ENCODE assay signal across 26 mouse cellular contexts in genomic region chr5:140355934-140356333, GRCm38 (mm10). TPM values are rescaled to one million over a fixed set of nuclear protein-coding genes. Genes with fewer than 3 reads are reported as not detected.
DNase-seq lines count a peak whose midpoint lies in the region; ATAC-seq and TF ChIP-seq lines count a peak whose summit lies in the region.
"Had no signal": no experiment of that assay in that cellular context is flagged by ENCODE, and none has a peak within 500 bp of the region (broad histone marks: within the 10 kb centered on the region; RNA-seq: fewer than 3 reads in every experiment).

No protein-coding gene starts in this region.

- no peak overlapping the region for H3K27ac ChIP-seq in heart, adult 2 months
- H3K27ac ChIP-seq in lung, embryonic 14.5 days (ENCODE audit: low read depth): no peak overlapping the region
- H3K27ac ChIP-seq: forebrain, embryonic 15.5 days; limb, embryonic 12.5 days; neural tube, embryonic 12.5 days had no signal

- peak; percentile 24 for TF ChIP-seq CTCF in heart, adult 2 months (IDR thresholded peaks at IDR 0.05)
- TF ChIP-seq CTCF in lung, embryonic 14.5 days (IDR thresholded peaks at IDR 0.05; ENCODE audit: low read depth): peak; percentile 24; the same call in 1 of the 2 replicates

- H3K36me3 ChIP-seq in heart, adult 2 months (ENCODE audit: control insufficient read depth, insufficient read depth, low read length): no peaks in the 10 kb centered on the region
- peaks cover 68% of the 10 kb centered on the region for H3K36me3 ChIP-seq in lung, embryonic 14.5 days (ENCODE audit: insufficient read depth)

- intact Hi-C loops in heart, adult 2 months (cut with DNase I): no loop called here

- ATAC-seq in lung, embryonic 14.5 days (ENCODE audit: insufficient read depth): no peak
- ATAC-seq in common myeloid progenitor, adult 5-6 weeks (replicated peaks; ENCODE audit: low read depth, poor library complexity, severe bottlenecking): peak; percentile 22; the same call in 1 of the 2 replicates
- ATAC-seq: CD4-positive, CD25-positive, alpha-beta regulatory T cell, adult 4 months; forebrain, embryonic 15.5 days had no signal

- H3K27me3 ChIP-seq in heart, adult 2 months (ENCODE audit: control insufficient read depth, insufficient read depth, low read length): no peaks in the 10 kb centered on the region
- H3K27me3 ChIP-seq in lung, embryonic 14.5 days (ENCODE audit: insufficient read depth, low read length): no peaks in the 10 kb centered on the region
- H3K27me3 ChIP-seq: forebrain, embryonic 15.5 days; heart, embryonic 12.5 days; limb, embryonic 12.5 days; neural tube, embryonic 12.5 days had no signal

- H3K9ac ChIP-seq in heart, adult 2 months (ENCODE audit: low read depth, low read length): no peak overlapping the region
- no peak overlapping the region for H3K9ac ChIP-seq in lung, embryonic 14.5 days
- H3K9ac ChIP-seq: forebrain, embryonic 15.5 days; heart, embryonic 12.5 days; limb, embryonic 12.5 days had no signal

- WGBS in heart, adult 2 months: 86% methylated on average over 11 of the region's 11 CpGs
- 83% methylated on average over 11 of the region's 11 CpGs for WGBS in lung, embryonic 14.5 days

- H3K4me2 ChIP-seq in lung, embryonic 14.5 days: no peak overlapping the region
- H3K4me2 ChIP-seq: forebrain, embryonic 15.5 days; heart, embryonic 12.5 days; limb, embryonic 12.5 days; neural tube, embryonic 12.5 days had no signal

- H3K4me3 ChIP-seq in heart, adult 2 months: no peak overlapping the region
- no peak overlapping the region for H3K4me3 ChIP-seq in lung, embryonic 14.5 days (ENCODE audit: low read depth, low read length)
- H3K4me3 ChIP-seq: forebrain, embryonic 15.5 days; heart, embryonic 12.5 days; limb, embryonic 12.5 days; megakaryocyte, embryonic 14.5 days; neural tube, embryonic 12.5 days had no signal

- H3K79me2 ChIP-seq in heart, adult 2 months (replicated peaks; ENCODE audit: control insufficient read depth, insufficient read depth, low read length): no peaks in the 10 kb centered on the region

- H3K9me3 ChIP-seq in lung, embryonic 14.5 days (ENCODE audit: low read depth, low read length): no peaks in the 10 kb centered on the region
- H3K9me3 ChIP-seq: forebrain, embryonic 15.5 days; G1E; heart, embryonic 12.5 days; limb, embryonic 12.5 days; neural tube, embryonic 12.5 days had no signal

- TF ChIP-seq EP300 in heart, adult 2 months (IDR thresholded peaks at IDR 0.05; ENCODE audit: insufficient read depth, low read depth, low read length): no peak

- no peaks in the 10 kb centered on the region for H3K4me1 ChIP-seq in heart, adult 2 months (ENCODE audit: control insufficient read depth, insufficient read depth, low read length)
- H3K4me1 ChIP-seq in lung, embryonic 14.5 days (ENCODE audit: insufficient read depth): no peaks in the 10 kb centered on the region
- H3K4me1 ChIP-seq: forebrain, embryonic 15.5 days; heart, embryonic 12.5 days; limb, embryonic 12.5 days; neural tube, embryonic 12.5 days had no signal

- DNase-seq in heart, adult 2 months: no peak
- DNase-seq in heart, adult 8-10 months (ENCODE audit: low spot score): no peak
- DNase-seq in kidney, postnatal 10 days: peak; percentile 43
- no peak for DNase-seq in kidney, adult 8-10 months
- no peak for DNase-seq in lung, embryonic 14.5 days
- no peak for DNase-seq in lung, postnatal 14 days
- DNase-seq in layer of hippocampus, postnatal 36 days: no peak
- DNase-seq: adrenal gland, adult 2 months; cerebellum, adult 18-20 months; cerebellum, postnatal 14 days; heart, postnatal 14 days; kidney, adult 9 months; lung, postnatal 36 days; midbrain, embryonic 14.5 days; retina, postnatal 1 day; right cerebral cortex, postnatal 25 days; spleen, adult 18-20 months; thymus, postnatal 14 days had no signal

- no peak for TF ChIP-seq POLR2A in heart, adult 2 months (IDR thresholded peaks at IDR 0.05; ENCODE audit: insufficient read depth, low read depth, low read length)

RNA-seq across cellular contexts. Expression of gene Mrm2, which starts 24.2 kb away (rescaled TPM):
- total RNA-seq in heart, adult 2 months (2021): 10 to 100 TPM; 11.0 to 12.5 TPM
- polyA plus RNA-seq in heart, adult 2 months (2012; rRNA removed): 10.9 and 15.2 TPM in 2 replicates
- 10 to 100 TPM; 11.3 to 16.0 (median 14.6) TPM for total RNA-seq in heart, adult 8-10 months (2022)
- polyA plus RNA-seq in lung, embryonic 14.5 days (2014; fragmentation: Nextera tagmentation; extraction: Ambion mirVana): 18.3 and 19.9 TPM in 2 replicates
- total RNA-seq in common myeloid progenitor, adult 5-6 weeks (2017): 8.4 and 12.0 TPM in 2 replicates
- total RNA-seq in layer of hippocampus, postnatal 36 days (2021): 1 to 10 TPM; 9.6 to 9.9 TPM

RNA-seq across cellular contexts. Expression of gene Snx8, which starts 33.1 kb away (rescaled TPM):
- total RNA-seq in heart, adult 2 months (2021): 10 to 100 TPM; 12.0 to 15.8 TPM
- polyA plus RNA-seq in heart, adult 2 months (2012; rRNA removed): 8.9 and 10.5 TPM in 2 replicates
- 10 to 100 TPM; 17.1 to 18.4 (median 18.1) TPM for total RNA-seq in heart, adult 8-10 months (2022)
- polyA plus RNA-seq in lung, embryonic 14.5 days (2014; fragmentation: Nextera tagmentation; extraction: Ambion mirVana): 8.3 and 9.5 TPM in 2 replicates
- 3.9 and 5.5 TPM in 2 replicates for total RNA-seq in common myeloid progenitor, adult 5-6 weeks (2017)
- total RNA-seq in layer of hippocampus, postnatal 36 days (2021): 10 to 100 TPM; 11.4 to 11.6 TPM

RNA-seq across cellular contexts. Expression of gene Nudt1, which starts 34.5 kb away (rescaled TPM):
- total RNA-seq in heart, adult 2 months (2021): 10 to 100 TPM in 1 of 2 experiments, 1 to 10 TPM in 1; 6.5 to 10.0 TPM
- 8.7 and 12.4 TPM in 2 replicates for polyA plus RNA-seq in heart, adult 2 months (2012; rRNA removed)
- total RNA-seq in heart, adult 8-10 months (2022): 10 to 100 TPM in 2 of 4 experiments, 1 to 10 TPM in 2; 9.4 to 11.1 (median 10.1) TPM
- polyA plus RNA-seq in lung, embryonic 14.5 days (2014; fragmentation: Nextera tagmentation; extraction: Ambion mirVana): 44.2 and 47.5 TPM in 2 replicates
- total RNA-seq in common myeloid progenitor, adult 5-6 weeks (2017): 32.2 and 40.0 TPM in 2 replicates
- 1 to 10 TPM; 4.0 to 5.6 TPM for total RNA-seq in layer of hippocampus, postnatal 36 days (2021)

RNA-seq across cellular contexts. Expression of gene Mad1l1, which starts 34.6 kb away (rescaled TPM):
- total RNA-seq in heart, adult 2 months (2021): 10 to 100 TPM in 1 of 2 experiments, 1 to 10 TPM in 1; 9.4 to 12.2 TPM
- polyA plus RNA-seq in heart, adult 2 months (2012; rRNA removed): 10.1 and 12.4 TPM in 2 replicates
- 10 to 100 TPM in 2 of 4 experiments, 1 to 10 TPM in 2; 9.0 to 11.3 (median 10.4) TPM for total RNA-seq in heart, adult 8-10 months (2022)
- 52.6 and 61.6 TPM in 2 replicates for polyA plus RNA-seq in lung, embryonic 14.5 days (2014; fragmentation: Nextera tagmentation; extraction: Ambion mirVana)
- 54.5 and 60.1 TPM in 2 replicates for total RNA-seq in common myeloid progenitor, adult 5-6 weeks (2017)
- total RNA-seq in layer of hippocampus, postnatal 36 days (2021): 10 to 100 TPM; 15.2 to 16.3 TPM
